Mouse (Mus musculus) neutrophil, adult 5-6 weeks (primary cell): ENCODE results near the gene Trio. TPM values are rescaled to one million over a fixed set of nuclear protein-coding genes. Genes with fewer than 3 reads are reported as not detected.

Experiments used
- ATAC-seq: fragments of 151-379, 151-347 bp; 2 replicates; pipeline ENCODE4 v1.8.0; 2017; ENCODE audit warnings: mild to moderate bottlenecking, moderate TSS enrichment; ENCODE audit not compliant: insufficient number of reproducible peaks, poor library complexity, low FRiP score, severe bottlenecking; ENCODE audit errors: extremely low read depth
- total RNA-seq: library from RNA; stranded (forward); fragments of 200-1000 nt; gene quantifications from 2 replicates; pipeline ENCODE4 v1.2.3, GENCODE M21; 2017

Trio gene
- total RNA-seq, 1 experiment from 2014 or later = 28.9 TPM

DNA sequence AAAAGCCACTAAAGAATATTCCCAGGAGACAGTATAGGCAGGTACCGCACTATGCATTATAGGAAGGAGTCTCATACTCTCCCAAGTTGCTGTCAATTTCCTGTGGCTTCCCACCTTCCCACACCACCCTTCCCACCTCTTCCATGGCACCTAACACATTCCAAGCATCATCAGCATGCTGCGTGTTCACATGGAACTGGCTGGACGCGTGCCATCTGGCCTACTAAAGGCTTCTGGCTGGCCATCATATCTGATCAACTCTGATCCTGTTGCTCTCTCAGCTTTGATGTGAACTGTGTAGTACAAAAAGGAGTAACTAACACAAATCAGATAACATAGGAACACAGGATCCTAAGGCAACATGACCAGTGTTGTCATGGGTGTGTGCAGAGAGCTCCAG is 156.6 kb downstream of the Trio start:
- ATAC-seq = no peak

DNA sequence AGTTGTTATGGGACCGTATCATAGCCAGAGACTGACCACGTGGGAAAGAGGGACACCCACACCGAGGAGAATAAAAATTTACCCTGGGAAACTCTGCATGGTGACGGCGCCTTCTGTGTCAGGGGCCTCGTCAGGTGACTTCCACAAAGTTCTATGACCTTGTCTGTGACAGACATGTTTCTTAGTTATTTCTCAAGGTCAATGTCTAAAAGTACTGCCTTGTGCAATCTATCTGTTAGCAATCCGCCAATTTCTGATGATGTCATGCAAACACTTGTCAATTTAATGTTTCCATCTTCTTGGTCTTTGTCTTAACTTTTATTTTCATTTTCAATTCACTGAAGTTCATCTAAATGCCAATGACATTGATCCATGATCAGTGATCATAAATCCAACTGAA is 157.8 kb downstream of the Trio start:
- no peak for ATAC-seq

DNA sequence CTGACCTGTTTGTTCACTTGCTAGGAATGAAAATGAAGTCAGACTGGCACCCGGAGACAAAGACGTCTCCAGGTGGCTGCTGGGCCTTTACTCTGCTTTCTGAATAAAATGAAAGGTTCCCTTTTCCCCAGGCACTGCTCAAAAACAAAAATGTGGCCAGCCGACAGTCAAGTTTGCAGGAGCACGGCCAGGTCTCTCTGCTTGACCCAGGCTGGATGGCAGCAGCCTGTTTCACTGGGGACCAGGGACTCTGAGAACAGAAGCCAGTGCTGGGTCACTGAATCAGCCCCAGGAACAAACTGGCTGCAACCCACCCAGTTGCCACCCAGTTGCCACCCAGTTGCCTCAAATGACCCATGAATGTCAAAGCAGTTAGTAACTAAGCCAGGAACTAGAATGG is 159.2 kb downstream of the Trio start:
- ATAC-seq = no peak

DNA sequence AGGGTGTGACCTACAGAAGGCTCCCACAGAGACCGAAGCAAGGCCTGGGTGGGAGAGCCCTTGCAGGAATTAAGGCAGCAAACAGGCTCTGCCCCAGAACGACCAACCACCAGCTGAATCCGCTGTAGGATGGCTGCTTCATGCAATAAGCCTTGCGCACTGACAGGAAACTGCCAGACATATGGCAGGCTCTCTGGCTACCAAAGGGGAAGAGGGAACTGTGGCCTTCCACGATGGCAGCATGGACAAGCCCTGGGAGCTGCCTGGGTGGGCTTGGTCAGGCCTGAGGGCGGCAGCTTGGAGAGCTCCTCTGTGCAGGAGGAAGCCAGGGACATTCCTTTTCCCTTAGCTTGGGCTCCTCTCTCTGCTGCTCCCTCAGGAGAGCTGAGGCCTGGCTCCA is 159.6 kb downstream of the Trio start:
- no peak for ATAC-seq

DNA sequence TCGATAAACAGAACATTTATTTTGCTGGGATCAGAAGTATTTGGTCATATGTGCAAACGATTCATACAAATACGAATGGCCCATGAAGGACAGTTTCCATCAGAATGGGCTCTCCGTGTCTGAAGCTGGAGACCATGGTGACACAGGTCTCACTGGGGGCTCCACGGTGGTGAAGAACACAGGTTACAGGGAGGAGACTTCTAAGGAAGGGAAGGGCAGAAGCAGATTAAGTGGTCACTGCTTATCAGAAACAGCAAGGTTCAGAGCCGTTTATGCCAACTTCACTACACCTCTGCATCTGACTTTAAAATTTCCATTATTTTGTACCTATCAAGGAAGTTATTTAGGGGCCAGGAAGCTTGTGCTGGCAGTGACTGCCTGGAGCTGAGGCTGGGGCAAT is 161.3 kb downstream of the Trio start:
- ATAC-seq = no peak

DNA sequence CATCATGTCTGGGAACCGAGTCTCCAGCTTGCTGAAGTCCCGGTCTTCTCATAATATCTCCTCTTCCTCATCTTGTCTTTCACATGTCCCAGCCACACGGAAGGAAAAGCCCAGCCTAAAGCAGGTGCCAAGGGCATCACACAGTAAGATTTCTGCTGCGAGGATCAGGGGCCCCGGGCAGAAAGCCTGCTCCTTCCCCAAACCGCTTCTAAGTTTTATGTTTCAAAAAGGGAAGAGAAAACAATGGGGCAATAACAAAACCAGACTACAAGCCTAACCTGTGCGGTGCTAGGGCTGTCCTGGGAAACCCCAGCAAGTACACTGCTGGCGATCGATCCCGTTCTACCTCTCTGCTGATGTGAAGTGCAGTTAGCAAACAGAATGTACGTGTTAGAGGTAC is 162.7 kb downstream of the Trio start:
- ATAC-seq = no peak

DNA sequence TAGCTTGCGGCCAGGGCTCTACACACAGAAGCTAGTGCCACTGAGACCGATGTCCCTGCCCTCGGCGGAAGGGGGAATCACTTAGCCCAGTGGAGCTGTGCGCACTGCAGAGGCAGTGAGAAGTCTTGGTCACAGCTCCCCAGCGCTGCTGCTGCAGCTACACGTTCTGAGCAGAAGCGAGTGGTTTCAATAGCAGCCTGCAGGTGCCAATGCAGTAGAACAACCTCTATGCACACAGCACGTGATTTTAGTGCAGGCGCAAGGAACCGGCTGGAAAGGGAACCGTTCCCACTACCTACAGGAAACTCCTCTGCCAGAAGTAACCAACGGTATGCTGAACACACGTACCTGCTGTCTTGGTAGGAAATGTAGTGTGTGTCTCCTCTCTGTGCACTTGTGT is 165.2 kb downstream of the Trio start:
- no peak for ATAC-seq

DNA sequence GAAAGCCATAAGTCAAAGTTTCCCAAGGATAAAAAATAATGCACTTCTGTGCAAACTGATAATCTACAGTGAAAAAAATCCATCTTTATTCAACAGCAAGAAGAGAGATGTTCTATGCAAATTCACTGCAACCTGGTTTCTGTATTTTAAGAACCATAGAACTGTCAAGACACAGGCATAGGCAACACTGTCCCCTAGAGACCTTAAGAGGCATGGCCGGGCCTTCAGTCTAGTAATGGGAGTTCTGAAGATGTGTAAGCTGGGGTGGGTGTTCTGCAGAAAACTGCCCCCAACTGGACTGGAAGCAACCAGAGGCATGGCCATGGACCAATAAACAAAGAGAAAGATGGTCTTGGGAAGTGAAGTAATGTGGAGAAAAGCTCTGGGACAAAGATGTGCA is 166.1 kb downstream of the Trio start:
- peak; percentile 27; the same call in 1 of the 2 replicates for ATAC-seq

DNA sequence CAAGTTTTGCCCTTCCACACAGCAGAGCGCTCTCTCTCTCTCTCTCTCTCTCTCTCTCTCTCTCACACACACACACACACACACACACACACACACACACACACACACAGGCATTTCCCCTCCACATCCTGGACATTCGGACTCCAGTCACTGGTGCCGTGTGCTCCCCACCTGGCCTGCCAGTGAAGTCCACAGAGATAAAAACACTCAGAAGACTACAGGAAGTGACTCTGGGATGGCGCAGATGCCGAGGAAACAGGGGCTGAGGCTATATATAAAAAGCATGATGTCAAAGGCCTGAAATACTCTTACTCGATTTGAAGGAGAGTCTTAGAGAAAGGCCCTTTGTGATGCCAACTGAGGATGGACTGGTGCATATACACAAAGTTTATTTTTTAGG is 166.5 kb downstream of the Trio start:
- no peak for ATAC-seq

DNA sequence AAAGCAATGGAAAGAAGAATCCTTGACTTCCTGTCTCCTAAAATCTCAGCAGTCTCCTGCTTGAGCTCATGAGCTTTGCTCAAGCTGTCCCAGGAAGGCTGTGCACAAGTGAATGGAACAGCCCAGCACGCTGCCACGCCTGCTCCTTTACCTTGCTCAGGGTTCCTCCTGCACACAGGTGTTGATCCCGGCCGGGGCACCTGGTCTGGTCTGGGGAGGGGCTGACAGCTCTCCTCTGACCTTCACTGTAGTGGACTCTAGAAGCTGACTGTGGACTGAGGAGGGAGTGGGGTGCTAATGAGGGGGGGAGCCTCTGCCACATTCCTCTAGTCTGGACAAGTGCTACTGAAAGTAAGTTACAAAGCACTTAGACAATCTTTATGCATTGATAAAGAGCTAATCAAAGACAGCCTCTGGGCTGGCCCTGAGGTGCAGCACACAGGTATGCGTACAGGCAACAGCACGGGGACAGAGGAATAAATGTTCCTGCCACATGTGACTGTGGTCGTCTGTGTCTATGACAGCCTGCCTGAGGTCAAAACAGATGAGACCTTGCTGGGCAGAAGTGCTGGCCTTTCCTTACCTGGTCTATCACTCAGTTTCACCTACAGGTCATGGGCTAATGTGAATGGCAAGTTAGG is 167.3 kb downstream of the Trio start:
- no peak for ATAC-seq

DNA sequence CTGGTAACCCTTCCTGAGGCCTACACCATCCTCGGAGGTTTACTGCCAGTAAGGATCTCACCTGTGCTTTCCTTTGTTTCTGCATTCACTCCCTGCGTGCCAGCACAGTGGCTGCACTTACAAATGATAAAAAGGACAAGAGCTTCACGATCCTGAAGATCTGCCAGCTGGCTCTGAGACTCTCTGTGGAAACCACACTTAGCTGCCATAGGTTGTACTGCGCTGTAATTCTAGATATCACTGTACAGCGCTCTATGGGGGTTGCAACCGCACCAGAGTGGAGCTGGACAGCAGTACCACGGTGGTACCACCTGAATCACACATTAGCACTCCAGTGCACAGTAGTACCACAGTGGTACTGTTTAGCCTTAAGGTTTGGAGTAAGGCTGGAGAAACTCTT is 168.4 kb downstream of the Trio start:
- no peak for ATAC-seq

DNA sequence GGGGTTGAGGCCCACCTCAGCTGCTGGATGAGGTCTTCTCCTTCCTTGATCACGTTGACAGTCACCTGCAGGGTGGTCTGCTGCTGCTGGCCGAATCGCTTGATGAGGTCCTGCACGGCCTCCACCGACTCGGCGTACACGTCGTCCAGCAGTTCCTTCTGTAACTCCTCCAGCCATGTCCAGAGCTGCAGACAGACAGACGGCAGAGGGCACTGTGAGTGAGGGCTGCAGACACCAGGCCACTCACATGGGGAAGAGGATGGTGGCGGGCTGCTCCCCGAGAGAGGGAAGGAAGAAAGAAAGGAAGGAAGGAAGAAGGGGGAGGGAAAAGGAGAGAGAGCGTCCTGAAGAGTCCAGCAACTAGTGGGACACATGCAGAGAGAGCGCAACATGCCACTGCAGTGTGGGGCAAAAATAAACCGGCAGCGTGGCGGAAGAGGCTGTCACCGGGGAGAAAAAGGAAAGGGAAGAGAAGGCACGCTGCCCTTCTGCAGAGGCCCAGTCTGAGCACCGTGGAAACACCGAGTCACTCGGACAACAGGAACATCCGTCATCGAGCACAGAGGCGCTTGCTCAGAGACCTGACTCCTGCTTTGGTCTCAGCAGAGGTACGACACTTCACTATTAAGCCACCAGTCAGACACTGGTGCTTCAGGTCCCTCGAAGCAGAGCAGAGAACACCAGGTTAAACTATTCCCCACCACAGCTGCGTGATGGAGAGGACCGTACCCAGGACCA is 169.4 kb downstream of the Trio start:
- peak; percentile 33; the same call in 1 of the 2 replicates for ATAC-seq

DNA sequence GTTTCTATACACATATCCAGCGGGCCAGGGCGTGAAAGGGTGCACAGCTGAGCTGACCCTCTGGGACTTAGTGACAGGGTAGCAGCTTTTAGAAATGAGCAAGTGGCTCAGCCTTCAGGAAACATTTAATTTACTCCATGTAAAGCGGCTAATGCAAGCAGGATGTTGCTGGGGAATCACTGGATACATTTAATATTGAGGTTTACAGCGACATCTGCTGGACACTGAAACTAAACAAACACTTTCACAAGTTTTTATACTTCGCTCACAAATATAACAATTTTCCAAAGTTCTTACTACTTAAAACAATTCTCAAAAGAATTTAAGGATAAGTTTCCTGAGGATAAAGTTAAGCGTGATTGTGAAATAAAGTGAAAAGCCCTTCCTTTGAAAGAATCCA is 174.3 kb downstream of the Trio start:
- no peak for ATAC-seq

DNA sequence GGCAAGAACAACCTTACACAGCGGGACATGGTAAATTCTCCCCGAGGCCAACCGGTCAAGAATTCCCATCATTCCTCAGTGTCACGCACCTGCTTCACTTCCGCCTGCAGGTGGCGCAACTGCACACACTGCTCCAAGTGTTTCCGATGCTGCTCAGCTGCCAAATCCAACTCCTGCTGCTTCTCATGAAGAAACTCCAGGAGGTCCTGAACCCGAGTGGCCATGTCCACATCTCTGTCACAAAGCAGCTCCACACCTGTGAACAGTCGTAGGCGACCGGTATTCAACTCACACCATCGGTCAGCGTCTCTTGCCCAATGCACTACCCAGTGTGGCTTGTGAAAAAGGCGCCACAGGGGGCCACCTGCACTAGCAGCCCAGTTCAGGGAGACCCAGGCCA is 174.7 kb downstream of the Trio start:
- 0 out of 2 replicates have a peak, but pooled peaks have one; percentile 6 for ATAC-seq

DNA sequence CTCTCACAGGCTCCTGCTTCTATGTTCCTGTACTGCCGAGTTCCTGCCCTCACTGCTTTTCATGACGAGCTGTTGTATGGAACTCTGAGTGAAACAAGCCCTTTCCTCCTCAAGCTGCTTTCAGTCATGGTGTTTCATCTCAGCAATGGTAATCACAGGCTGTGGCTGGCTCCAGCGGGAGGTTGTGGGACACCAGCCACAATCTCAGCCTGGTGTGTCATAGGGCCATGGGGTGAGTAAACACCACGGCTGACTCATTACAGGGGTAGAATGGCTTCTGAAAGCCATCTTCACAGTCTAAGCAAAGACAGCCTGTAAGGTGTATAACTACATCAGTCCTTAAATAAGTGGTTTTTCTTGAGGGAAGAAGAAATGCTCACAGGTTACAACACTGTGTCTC is 175.7 kb downstream of the Trio start:
- ATAC-seq = no peak

DNA sequence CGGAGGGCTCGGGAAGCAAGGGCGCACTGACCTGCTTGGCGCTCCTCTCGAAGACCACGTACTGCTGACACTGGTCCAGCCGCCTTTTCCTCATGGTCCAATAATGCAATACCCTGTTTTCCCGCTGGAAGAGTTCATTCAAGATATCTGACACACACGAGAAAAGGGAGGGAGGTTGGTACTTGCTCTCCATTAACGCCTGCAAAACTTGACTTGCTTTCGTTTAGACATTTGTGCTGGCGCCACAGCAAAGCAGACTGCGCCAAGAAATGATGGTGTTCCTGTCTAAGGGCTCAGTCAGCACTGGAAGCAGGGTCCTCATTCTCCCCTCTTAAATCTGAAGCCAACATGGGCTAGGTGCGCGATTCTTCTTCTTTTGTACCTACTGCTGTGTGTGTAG is 184.0 kb downstream of the Trio start:
- no peak for ATAC-seq

DNA sequence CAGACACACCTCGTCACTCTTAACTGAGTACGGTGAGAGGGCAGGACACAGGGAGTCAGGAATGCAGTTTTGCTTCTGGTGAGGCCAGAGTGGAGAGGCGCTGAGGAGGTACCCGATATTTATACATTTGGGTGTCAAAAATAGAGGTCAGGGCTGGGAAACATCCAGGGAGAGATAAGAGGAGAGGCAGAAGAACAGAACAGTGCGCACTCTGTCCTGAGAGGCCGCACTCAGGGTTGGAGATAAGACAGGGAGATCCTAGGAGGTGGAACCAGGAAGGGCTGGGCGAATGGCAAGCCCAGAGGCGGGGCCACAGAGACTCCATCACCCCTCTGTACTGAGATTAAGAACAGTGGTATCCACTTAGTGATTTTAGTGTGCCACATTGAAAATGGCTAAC is 185.1 kb downstream of the Trio start:
- ATAC-seq = no peak

DNA sequence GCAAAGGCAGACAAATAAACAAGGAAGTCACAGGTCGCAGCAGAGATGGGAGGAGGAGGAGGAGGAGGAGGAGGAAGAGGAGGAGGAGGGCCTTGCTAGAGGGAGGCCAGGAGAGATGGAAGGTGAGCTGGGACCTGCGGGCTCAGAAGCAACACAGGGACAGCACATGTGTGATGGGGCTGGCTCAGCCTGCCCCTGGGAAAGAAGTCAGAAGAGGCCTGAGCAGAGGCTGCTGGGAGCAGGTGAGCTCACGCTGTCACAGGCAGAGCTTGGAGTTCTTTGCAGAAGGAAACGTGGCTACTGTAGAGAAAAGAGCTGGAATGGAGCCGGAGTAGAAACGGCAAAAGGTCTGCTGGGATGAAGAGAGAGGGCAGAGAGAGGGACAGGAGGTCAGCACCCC is 185.5 kb downstream of the Trio start:
- no peak for ATAC-seq

DNA sequence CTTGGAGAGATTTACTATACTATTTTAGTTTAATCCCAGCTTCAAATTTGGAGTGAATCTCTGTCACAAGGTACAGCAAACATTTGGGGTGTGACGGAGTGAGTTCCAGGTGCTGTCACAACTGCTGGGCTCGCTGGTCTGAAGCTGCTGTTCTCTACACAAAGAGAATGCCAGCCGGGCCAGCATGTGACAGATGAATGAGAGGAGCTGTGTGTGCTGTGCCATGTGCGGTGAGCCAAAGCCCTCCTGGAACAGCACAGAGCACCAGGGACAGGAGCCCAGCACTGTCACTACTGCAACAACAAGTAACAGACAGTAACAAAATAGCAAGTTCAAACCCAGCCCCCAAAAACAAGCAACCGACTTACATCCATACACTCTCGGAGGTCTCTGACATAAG is 194.0 kb downstream of the Trio start:
- no peak for ATAC-seq

DNA sequence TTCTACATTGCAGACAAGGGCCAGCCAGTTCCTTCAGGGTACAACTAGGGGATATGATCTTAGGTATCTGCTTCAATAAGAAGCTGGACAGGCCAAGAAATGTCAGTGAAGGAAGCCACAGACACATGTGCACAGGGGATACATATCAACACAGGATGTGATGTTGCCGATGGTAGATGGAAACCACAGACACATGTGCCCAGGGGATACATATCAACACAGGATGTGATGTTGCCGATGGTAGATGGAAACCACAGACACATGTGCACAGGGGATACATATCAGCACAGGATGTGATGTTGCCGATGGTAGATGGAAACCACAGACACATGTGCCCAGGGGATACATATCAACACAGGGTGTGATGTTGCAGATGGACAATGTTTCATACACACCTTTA is 197.8 kb downstream of the Trio start:
- peak; percentile 95 for ATAC-seq

DNA sequence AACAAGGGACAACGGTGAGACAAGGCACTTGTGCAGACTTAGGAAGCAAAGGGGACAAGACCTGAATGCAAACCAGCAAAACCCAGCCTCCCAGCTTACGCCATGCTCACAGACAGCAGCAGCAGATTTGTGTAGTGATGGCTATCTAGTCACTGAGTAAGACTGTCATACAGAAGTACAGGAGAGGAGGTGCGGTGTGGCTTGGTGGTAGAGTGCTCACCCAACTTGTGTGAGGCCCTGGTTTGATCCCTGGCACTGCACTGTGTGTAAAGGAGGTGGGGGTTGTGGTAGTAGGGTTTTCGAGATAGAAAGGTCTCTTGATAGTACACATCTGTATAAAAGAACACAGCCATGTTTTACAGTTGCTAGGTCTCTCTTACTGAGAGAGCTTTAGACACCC is 198.8 kb downstream of the Trio start:
- no peak for ATAC-seq
